Mouse (Mus musculus) neutrophil, adult 5-6 weeks (primary cell): ENCODE data around the gene 9230112D13Rik. TPM values are rescaled to one million over a fixed set of nuclear protein-coding genes. Genes with fewer than 3 reads are reported as not detected.

Source experiments
- ATAC-seq: fragments of 151-379, 151-347 bp; 2 replicates; pipeline ENCODE4 v1.8.0; 2017; ENCODE audit warnings: mild to moderate bottlenecking, moderate TSS enrichment; ENCODE audit not compliant: insufficient number of reproducible peaks, poor library complexity, low FRiP score, severe bottlenecking; ENCODE audit errors: extremely low read depth
- total RNA-seq: library from RNA; stranded (forward); fragments of 200-1000 nt; gene quantifications from 2 replicates; pipeline ENCODE4 v1.2.3, GENCODE M21; 2017

Gene 9230112D13Rik
- total RNA-seq = not detected in 2 replicates

DNA sequence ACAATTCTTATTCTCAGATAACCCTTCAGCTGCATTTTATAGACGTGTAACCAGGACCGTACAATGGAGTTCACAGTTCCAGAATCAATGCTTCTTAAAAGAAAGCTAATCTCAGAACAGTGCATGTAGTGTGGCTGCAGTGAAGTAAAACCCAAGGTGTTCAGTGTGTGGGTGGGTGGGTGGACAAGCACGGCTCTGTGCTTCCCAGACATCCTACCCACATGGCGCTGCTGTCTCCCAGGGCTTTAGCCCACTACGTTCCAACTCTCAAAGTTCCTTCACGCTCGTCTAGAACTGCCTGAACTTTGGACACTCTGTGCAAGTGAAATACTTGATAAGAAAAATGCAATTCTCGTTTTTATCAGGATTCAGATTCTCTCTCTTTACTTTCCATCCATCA lies at the start of gene 9230112D13Rik:
Gene 9230112D13Rik (minus strand): TSS at position 101 of the 400 bp plus-strand sequence.
- no peak for ATAC-seq

DNA sequence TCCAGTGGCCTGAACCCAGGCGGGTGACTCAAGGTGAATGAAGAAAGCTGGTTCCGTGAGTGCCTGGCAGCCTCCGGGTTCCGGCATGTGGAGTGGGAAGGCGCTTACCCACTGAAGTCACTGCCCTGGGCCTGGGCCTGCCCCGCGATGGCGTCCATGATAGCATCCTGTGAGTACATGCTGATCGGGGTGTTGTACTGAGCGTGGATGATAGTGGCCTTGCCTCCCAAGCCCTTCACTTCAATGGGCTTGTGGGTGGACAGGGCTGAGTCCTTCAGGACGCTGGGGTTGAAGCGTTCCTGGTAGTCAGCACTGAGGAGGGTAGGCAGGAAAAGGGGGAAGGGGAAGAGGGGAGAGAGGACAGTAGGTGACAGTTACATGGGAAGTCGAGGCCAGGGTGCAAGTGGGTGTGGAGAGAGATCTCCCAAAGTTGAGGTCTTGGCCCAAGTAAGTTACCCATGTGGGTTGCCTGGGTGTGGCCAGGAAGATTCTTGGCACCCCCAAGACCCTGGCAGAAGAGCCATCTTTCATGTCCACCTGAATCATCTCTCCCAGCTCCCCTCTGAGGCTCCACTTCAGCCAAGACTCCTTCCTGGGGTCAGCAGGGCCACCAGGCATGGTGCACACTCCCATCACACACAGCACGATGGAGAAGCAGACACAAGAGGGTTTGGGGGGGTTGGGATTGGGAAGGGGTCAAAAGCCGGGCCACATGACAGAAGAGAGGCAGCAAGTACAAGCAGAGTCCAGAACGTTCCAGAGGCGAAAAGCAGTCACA lies 49.2 kb upstream of the 9230112D13Rik start:
- no peak for ATAC-seq

DNA sequence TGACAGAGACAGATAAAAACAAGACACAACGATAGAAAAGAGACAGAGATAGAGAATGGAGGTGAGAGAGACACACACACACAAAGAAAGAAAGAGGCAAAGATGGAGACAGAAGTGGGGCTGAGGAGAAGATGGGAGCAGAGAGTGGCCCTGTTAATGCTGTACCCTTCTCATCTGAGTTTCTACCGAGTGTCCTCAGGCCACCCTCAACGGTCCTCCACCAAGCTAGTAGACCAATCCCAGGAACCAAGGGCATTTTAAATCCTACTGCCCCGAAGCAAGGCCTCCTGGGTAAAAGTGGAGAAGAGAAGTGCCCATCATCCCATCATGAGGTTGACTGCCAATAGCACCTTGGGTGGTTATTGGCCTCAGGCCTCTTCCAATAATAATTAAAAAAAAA lies 48.3 kb upstream of the 9230112D13Rik start:
- ATAC-seq = no peak

DNA sequence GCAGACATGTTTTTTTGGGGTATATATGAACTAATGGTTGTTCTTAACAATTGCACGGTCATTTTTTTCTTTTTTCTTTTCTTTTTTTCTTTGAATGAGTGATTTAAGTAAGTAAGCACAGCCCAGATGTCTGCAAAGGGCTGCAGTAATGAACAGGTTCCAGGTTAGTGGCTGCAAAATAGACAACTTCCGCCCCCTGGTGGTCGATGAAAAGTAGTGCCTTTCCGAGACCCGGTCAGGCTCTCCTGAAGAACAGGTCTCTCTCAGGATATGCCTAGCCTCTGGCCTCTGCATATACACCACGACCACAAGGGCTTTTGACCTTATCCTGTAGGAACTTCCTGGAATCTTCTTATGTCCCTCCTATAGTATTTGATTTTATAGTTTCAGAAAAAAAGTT lies 47.7 kb upstream of the 9230112D13Rik start:
- ATAC-seq = no peak

DNA sequence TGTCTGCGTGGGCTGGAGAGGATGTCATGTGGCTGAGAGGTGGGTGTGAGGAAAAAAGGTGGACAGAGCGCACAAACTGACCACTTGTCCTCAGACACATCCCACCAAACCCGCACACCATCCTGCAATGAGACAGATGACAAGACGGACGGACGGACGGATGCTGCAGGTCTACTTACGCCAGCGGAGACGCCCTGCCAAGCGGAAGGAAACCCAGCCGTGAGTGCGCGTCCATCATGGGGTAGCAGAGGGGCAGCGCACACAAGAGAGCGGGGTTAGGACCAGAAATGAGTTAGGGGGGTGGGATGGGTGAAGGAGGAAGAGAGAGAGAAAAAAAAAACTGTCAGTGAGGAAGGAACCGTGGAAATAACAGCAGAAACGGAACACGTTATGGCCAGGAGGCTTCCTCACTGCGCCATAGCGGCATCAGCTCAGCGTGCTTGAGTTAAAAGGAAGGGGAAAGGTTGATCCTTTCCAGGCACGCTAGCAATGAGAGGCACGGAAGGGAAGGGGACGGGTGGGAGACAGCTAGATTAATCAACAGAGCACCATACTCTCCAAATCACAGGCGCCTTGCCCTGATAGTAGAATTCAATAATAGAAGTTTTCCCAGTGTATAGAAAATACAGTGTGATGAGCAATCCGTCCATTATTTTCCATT lies 47.1 kb upstream of the 9230112D13Rik start:
- no peak for ATAC-seq

DNA sequence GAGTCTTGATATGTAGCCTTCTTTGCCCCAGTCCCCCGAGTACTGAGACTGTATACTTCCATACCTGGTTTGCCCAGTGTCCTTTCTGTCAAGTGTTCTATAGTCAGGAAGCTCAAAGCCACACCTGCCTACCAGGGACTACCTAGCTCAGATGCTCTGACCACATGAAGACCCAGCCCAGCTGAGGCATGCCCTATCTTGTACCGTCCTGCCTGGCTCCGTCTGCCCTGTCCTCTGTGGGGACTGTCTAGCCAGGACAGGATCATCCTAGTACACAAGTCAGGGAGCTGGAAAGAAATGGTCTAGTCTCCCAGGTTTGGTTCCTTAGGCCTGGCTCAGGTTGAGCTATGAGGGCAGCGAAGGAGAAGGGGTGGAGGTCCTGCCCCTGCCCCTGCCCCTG lies 46.0 kb upstream of the 9230112D13Rik start:
- no peak for ATAC-seq

DNA sequence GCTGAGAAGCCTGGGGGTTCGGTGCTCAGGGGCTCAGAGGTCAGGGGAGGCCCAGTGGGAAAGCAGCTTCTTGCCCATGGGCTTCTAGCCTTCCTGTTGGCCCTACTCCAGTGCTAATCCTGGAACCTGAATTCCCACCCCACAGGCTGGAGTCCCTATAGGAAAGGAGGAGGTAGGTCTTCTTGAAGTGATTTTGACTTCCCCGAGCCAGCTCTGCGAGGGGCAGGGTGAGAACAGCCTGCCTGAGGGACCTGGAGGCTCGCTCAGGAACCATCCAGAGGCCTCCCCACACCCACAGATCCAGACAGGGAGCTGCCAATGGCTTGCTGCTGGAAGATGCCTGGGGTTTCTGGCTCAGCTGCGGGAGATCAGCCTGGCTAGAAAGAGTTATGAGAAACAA lies 45.1 kb upstream of the 9230112D13Rik start:
- no peak for ATAC-seq

DNA sequence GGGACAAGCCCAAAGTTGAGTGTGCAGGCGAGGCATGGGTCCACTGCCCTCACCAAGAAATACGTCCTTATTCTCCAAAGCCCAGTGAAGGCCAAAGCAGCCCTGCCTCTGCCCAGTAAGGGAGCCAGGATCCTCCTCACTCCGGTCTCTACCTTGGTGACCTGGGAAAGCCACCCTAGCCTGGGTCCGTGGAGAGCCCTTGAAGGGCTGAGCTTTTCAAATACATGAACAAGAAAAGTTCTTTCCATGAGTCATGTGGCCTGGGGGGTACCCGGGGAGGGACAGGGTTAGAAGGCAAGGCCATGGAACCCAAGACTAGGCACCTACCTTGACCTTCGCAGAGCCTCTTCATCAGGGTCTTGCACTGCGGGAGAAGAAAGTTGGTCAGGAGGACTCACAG lies 43.9 kb upstream of the 9230112D13Rik start:
- ATAC-seq = no peak

DNA sequence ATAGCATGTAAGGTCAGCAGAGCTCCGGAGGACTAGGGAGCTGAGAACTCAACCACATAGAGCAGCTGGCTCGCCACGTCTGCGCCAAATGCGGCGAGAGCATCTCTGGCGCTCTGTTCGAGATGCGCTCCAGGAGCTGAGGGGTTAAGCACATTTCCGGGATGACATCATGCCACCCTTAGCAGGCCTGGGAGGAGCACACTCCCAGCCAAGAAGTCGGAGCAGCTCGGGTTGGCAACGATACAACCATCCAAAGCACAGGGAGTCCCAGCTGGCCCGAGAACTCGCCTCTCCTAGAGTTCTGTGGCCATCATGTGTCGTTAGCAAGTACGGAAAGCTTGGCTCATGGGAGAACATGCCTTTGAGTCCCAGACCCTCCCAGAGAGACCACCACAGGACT lies 43.1 kb upstream of the 9230112D13Rik start:
- no peak for ATAC-seq

DNA sequence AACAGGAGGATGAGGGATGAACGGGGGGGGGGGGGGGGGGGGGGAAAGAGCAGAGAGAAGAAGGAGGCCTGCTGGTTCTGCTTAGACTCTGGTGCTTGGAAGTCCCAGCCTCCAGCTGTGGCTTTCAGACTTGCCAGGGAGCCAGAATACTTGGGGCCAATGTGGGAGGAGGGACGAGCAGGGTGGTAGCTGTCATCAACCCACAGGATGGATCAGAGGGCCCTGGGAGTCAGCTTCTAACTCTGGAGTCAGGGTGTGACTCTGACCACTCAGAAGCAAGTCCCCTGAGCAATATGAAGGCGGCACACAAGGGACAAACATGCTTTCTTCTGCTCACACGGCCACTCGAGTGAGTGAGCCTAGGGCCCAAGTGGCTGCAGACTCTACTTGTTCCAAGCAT lies 42.0 kb upstream of the 9230112D13Rik start:
- ATAC-seq = no peak

DNA sequence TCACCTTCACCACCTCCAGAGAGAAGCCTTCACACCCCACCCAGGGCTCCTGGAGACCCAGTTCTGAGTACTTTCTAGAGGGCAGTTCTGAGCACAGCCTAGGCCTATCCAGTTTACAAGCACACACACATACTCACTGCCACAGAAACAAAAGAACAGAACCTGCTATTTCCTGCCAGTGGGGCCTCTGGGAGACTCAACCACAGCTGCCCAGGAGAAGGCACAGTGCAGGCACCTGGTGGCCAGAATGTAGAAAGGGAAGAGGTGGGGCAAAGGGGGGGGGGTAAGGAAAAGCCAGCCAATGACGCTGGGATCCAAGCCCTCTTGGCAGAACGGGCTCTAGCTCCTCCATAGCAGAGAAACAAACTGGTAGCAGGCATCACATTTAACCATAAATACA lies 39.8 kb upstream of the 9230112D13Rik start:
- no peak for ATAC-seq

DNA sequence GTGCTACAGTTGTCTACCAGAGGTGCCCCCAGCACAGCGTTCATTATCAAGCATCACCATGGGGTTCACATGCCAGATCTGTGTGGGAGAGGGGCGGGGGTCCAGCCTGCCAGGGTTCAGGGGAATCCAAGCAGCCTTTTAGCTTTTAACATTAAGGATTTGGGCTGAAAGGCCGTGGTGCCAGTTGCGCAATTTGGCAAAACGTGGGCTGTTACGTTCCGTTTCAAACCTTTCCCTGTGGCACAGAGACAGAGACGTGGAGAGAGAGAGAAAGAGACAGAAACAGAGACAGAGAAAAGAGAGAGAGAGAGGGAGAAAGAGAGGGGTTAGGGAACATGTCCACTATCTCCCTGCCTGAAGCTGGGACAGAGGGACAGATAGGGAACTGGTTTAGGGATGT lies 39.0 kb upstream of the 9230112D13Rik start:
- ATAC-seq = no peak

DNA sequence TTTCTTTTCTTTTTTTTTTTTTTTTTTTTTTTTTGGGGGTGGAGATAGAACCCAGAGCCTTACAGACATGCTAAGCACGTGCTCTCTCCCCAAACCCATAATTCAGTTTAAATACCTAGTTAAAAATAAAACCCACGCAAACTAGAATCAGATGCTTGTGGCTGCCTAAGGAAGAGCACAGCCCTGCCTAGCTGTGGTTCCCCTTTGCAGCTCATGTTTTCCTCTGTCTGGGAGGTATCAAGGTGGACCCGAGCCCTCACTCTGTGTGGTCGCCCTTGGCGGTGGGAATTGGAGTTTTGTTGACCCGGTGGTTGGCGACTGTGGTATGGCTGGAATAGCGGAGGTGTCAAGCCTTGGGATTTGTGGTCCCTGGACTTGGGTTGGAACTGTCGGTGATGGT lies 36.3 kb upstream of the 9230112D13Rik start:
- no peak for ATAC-seq

DNA sequence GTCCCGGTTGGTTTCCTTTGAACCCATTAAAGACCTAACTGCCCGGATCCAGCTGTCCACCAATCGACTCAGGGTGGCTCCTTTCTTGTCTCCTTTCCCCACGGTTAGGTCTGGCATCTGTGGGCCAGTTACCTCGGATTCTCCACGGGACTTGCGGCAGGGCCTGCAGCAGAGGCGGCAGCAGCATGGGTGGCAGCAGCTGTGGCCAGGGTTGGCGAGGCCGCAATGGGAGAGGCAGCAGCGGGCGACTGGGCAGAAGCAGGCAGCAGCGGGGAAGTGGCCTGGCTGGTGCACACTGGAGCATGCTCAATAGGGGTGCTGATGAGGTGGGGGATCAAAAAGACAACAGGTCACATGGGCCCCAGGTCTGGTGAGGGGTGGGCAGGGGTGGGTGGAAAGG lies 32.6 kb upstream of the 9230112D13Rik start:
- ATAC-seq = no peak

DNA sequence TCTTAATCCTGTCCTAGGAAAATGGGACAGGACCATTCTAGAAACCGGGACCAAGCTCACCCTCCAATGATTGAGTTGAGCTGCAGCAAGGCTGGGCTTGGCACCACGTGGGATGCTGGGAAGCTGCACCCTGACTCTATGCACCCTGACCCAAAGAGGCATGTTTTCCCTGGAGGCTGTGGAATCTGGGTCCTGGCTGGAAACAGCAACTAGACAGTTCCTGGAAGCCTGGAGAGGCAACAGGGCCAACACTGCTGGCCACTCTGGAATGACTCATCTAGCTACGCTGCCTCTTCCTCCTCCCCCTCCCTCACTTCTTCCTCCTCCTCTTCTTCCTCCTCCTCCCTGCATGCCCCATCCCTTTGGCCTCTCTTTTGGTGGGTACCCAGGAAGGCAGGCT lies 31.4 kb upstream of the 9230112D13Rik start:
- ATAC-seq = no peak

DNA sequence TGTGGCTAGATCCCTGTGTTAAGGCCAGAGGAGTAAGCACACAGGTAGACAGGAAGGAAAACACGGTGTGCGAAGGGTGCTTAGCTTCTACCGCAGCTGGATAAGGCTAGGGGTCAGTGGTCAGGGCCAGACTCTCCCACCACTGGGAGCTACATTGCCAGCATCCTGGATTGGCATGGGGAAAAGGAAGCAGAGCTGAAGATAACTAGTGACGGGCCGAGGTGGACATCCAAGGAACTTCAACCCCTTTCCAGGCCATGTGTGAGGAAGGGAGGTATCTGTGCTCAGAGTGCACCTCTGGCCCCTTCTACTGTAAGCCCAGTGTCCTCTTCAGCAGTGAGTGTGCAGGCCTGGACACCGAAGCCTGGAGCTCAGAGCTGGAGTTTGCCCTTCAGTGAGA lies 30.9 kb upstream of the 9230112D13Rik start:
- ATAC-seq = no peak

DNA sequence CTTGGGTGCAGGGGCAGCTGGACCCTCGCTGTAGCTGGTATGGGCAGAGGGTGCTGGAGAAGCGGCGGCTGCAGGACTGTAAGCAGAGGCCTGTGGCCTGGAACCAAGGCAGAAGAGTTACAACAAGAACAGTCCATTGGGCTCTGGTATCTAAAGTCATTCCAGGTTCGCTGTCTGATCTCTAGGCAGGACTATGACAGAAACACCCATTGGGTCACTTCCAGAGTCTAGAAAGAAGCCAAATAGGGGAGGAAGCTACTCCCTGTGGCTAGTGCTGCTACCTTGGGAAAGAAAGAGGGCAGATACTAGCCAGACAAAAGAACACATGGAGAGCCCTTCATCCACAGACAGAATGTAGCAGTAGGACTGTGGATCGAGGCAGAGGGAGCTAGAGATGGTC lies 29.6 kb upstream of the 9230112D13Rik start:
- no peak for ATAC-seq

DNA sequence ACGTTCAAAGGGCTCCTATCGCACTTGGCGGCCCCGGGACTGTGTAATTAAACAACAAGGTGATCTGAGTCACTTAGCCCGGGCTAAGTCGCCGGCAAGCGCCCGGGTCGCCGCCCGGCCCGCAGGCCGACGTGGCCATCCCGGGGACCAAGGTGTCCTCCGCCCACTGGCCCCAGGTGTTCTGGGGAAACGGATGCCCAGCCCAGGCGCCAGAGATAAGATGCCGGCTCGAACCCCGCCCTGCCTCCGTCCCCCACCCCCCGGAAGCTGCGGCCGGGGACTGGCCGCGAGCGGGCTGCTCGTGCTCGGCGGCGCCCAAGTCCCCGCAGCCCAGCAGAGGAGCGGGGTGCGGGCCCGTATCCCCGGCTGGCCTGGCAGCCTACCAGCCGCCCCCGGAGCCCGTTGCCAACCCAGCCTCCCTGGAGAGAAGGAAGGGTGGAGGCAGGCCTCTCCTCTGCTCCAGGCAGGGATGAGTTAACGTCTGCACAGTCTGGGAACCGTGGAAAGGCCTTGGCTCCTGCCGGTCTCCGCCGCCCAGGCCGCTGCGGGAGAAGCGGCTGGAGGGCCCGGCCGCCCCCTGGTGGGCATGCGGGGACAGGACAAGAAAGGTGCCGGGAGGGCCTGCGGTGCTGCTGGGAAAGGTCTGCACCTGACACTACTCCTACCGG lies 26.5 kb upstream of the 9230112D13Rik start:
- peak; percentile 16; the same call in 1 of the 2 replicates for ATAC-seq

DNA sequence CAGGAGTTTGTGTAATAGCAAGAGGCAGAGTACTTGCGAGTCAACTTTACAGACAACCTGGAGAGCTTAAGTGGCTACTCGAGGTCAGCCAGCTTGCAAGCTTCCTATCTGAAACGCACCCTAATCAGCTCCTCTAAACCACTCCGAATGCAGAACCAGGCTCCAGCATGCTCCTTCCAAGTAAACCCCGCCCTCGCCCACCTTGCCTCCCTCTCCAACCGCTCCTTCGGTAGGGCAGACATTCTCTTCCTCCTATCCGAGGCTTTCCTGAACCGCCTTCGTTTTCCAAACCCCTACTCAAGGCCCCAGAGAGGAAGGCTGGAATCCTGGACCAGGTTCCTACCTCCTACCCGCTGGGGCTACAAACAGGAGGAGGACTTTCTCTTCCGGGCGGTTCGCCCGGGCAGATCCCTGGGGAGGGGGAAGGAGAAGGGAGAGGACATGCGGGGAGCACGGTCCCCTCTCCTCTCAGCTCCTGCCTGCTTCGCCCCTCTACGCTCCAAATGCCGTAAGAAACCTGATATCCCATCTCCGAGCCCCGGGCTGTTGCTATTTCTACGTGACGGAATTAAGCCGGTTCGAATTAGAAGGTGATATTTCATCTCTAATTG lies 25.9 kb upstream of the 9230112D13Rik start:
- ATAC-seq = no peak

DNA sequence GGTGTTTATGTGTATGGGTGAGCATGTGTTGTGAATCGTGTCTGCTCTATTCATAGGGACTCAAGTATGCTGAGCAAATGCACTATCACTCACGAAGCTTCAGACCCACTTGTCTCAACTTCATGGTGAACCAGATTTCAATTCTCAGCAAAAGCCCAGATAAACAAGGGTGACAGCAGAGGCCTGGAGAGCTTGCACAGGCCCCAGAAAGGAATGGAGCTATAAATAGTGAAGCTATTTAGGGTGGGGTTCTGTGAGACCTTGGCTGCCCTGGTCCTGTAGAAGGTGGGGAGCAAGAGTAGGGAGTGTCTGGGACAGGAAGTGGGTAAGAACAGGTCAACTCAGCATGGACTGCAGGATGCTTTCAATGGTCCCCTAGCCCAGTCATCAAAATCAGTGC lies 21.9 kb upstream of the 9230112D13Rik start:
- ATAC-seq = no peak
